Mouse (Mus musculus) embryonic facial prominence, embryonic 11.5 days (tissue): ENCODE data around the gene Cldnd2. TPM values are rescaled to one million over a fixed set of nuclear protein-coding genes. Genes with fewer than 3 reads are reported as not detected.
A peak's percentile ranks its signal among the peaks of the same experiment; 100 is the strongest.

Experiments
- ATAC-seq: fragments of 200-750 bp; cut with Nextera tagmentation; replicated peaks from 2 replicates; pipeline ENCODE4 v1.8.0; 2017; ENCODE audit warnings: low read depth; ENCODE audit not compliant: insufficient number of reproducible peaks, low FRiP score, low TSS enrichment
- DNase-seq: peaks from one replicate; pipeline ENCODE4 v3.0.0-alpha.2; 2015; ENCODE audit warnings: low spot score
- H3K27ac ChIP-seq: fragments of 300-500 bp; sonication (generic); replicated peaks from 2 replicates; pipeline ENCODE4 v1.5.1; 2014; ENCODE audit warnings: mild to moderate bottlenecking, low read depth, low read length, control low read depth
- H3K27me3 ChIP-seq: fragments of 300-500 bp; sonication (generic); 2 replicates; pipeline ENCODE4 v1.6.1; 2014; ENCODE audit warnings: mild to moderate bottlenecking, low read length, moderate library complexity, mixed read lengths; ENCODE audit not compliant: control insufficient read depth, insufficient read depth
- H3K36me3 ChIP-seq: fragments of 300-500 bp; sonication (generic); replicated peaks from 2 replicates; pipeline ENCODE4 v1.6.1; 2014; ENCODE audit warnings: low read depth, mild to moderate bottlenecking, low read length, moderate library complexity, mixed read lengths; ENCODE audit not compliant: control insufficient read depth, insufficient read depth
- H3K4me1 ChIP-seq: fragments of 300-500 bp; sonication (generic); 2 replicates; pipeline ENCODE4 v1.6.1; 2014; ENCODE audit warnings: low read length, mixed read lengths; ENCODE audit not compliant: control insufficient read depth, insufficient read depth
- H3K4me2 ChIP-seq: fragments of 300-500 bp; sonication (generic); 2 replicates; pipeline ENCODE4 v1.6.1; 2014; ENCODE audit warnings: low read depth, mild to moderate bottlenecking, control low read depth, low read length, moderate library complexity
- H3K4me3 ChIP-seq: fragments of 300-500 bp; sonication (generic); 2 replicates; pipeline ENCODE4 v1.5.1; 2014; ENCODE audit warnings: low read depth, low read length, control low read depth
- H3K9ac ChIP-seq: fragments of 300-500 bp; sonication (generic); replicated peaks from 2 replicates; pipeline ENCODE4 v1.6.1; 2014; ENCODE audit warnings: mild to moderate bottlenecking, control low read depth, low read length
- H3K9me3 ChIP-seq: fragments of 300-500 bp; sonication (generic); replicated peaks from 2 replicates; pipeline ENCODE4 v1.6.1; 2016; ENCODE audit warnings: mild to moderate bottlenecking, low read length, inconsistent platforms, mixed read lengths; ENCODE audit not compliant: control insufficient read depth
- WGBS: fragments of 180-500 bp; shearing (Covaris S2); extraction: QIAGEN DNeasy Blood & Tissue Kit; methylation state at CpG from one replicate; pipeline ENCODE4 v1.1.7; 2014; 5-methylcytosine and 5-hydroxymethylcytosine counted together
- microRNA-seq: library from miRNA; unstranded; fragments of <30 nt; microRNA quantifications from one replicate; pipeline ENCODE4, GENCODE M21; 2016; ENCODE audit warnings: borderline number of aligned reads
- polyA plus RNA-seq: library from polyadenylated mRNA; unstranded; fragments of >200 nt; fragmentation: Nextera tagmentation; extraction: Ambion mirVana; gene quantifications from 2 replicates; pipeline ENCODE4 v1.2.1, GENCODE M21; 2014

Cldnd2 gene
- polyA plus RNA-seq, 1 experiment from 2014 or later, result not detected

DNA sequence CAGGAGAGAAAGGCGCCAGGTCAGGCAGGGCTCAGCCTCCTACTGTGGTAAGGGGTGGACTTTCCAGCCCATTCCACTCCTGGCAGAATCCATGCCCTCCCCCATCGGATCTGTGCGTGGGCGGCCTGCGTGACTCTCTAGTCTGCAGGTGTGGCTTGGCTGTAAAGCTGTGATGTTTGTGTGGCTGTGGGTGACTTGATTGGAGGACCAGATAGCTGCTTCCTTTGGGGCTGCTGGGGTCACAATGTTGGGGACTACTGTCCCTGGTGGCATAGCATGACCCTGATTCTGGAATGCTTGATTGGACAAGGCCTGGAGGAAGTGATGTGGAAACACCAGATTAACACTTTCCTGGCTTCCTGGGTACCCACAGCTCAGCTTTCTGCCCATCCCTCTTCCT, 48.1 kb downstream of the Cldnd2 start:
- no peaks in the 10 kb centered on the region for H3K27me3 ChIP-seq
- no peak overlapping the region; the same call in 1 of the 2 replicates for H3K4me2 ChIP-seq
- no peaks in the 10 kb centered on the region for H3K9me3 ChIP-seq
- WGBS, result 30% methylated on average over 5 of the region's 5 CpGs
- ATAC-seq (no peak), DNase-seq (no peak)
- no peak overlapping the region for H3K9ac ChIP-seq
- H3K36me3 ChIP-seq, result no peaks in the 10 kb centered on the region
- no peaks in the 10 kb centered on the region for H3K4me1 ChIP-seq
- H3K27ac ChIP-seq, result no peak overlapping the region
- H3K4me3 ChIP-seq, result no peak overlapping the region

DNA sequence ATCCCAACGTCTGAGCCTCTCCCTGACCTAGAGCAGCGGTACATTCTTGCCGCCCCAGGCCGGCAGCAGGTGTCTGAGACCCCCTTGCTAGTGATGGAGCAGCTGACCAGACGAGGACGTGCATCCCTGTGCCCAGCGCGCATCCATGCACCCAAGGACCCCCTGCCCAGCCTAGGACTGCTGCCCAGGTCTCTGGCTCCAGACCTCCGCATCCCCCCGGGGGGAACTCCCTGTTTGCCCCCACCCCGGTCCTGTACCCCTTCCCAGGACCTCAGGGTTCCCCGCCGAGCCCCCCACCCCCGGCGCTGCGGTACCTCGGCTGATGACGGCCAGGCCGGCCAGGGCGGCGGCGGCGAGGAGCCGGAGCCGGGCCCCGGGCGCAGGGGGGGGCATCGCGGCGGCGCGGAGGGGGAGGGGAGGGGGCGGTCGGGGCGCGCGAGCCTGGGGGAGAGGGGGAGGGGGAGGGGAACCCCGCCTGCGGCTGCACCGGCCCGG, 49.1 kb downstream of the Cldnd2 start, which contains the start of gene Iglon5:
Gene Iglon5, minus strand, starts transcription at position 445 of the 495 bp plus-strand sequence.
- Histone ChIP-seq H3K27ac (no peak within 1 kb of the TSS; the same call in 1 of the 2 replicates), H3K4me2 (peak within 1 kb of the TSS; percentile 86), H3K36me3 (no peaks in the 10 kb centered on the region), H3K9ac (peak within 1 kb of the TSS; percentile 74), H3K4me3 (peak within 1 kb of the TSS; percentile 63), H3K4me1 (no peaks in the 10 kb centered on the region), H3K27me3 (no peaks in the 10 kb centered on the region), H3K9me3 (no peaks in the 10 kb centered on the region)
- DNase-seq, result peak; percentile 15
- WGBS, result under 1% methylated on average over 17 of the region's 41 CpGs
- peak; percentile 74 for ATAC-seq

DNA sequence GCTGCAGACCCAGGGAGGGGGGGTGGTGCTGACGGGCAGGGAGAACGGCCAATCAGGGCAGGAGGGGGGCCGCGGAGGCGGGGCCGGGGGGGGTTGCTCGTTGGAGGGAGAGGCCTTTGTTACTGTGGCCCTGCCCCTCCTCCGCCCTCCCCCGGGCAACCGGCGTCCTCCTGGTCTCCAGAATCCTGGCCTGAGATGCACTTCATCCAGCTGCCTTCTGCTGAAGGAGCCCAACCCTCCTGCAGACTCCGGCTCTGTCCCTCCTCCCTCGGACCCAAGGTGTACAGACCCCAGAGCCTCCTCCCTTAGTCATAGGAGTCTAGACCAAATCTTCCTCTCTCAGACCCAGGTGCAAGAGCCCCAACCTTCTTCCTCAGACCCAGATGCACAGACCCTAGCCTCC, 49.6 kb downstream of the Cldnd2 start:
- Histone ChIP-seq H3K4me2 (peak overlapping the region; percentile 86), H3K9me3 (no peaks in the 10 kb centered on the region), H3K36me3 (no peaks in the 10 kb centered on the region), H3K27me3 (no peaks in the 10 kb centered on the region; the same call in 1 of the 2 replicates), H3K4me3 (peak overlapping the region; percentile 63), H3K4me1 (no peaks in the 10 kb centered on the region), H3K9ac (peak overlapping the region; percentile 74), H3K27ac (no peak overlapping the region; the same call in 1 of the 2 replicates)
- DNase-seq (peak; percentile 79), ATAC-seq (peak; percentile 82)
- 0% methylated on average over 3 of the region's 13 CpGs for WGBS

DNA sequence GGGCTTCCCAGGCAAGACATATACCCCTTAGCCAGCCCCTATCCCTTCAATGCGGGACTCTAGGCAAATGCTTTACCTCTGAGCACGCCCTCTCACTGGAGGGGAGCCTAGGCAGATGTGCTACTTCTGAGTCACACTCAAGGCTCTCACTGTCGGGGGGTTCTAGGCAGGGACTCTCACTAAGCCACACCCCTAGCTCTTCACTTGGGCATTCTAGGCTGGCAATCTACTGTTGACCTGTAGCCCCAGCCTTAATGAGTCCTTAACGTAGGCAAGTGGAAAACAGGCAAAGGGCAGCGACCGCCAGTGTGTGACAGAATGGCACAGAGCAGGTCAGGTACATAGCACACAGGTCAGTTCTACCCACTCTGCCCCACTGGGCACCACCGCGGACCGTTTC, 50.3 kb downstream of the Cldnd2 start:
- Histone ChIP-seq H3K4me3 (no peak overlapping the region), H3K4me2 (no peak overlapping the region; the same call in 1 of the 2 replicates), H3K9ac (0 out of 2 replicates have a peak overlapping the region, but pooled peaks have one; percentile 74), H3K36me3 (no peaks in the 10 kb centered on the region), H3K27me3 (no peaks in the 10 kb centered on the region; the same call in 1 of the 2 replicates), H3K27ac (no peak overlapping the region), H3K4me1 (no peaks in the 10 kb centered on the region), H3K9me3 (no peaks in the 10 kb centered on the region)
- DNase-seq (no peak), ATAC-seq (no peak)
- 65% methylated on average over 9 of the region's 9 CpGs for WGBS

Small RNA genes lying within 50 kb of the gene (microRNA-seq; reads per million reads assigned to microRNA genes)
- 1.9 reads per million for gene Mir7051

Other genes starting within 250 kb of the Cldnd2 start
- gene Zfp715, start 127.5 kb upstream of the Cldnd2 start, polyA plus RNA-seq, result 17.9 and 20.4 TPM in 2 replicates
- gene Siglecf, start 89.4 kb upstream of the Cldnd2 start, polyA plus RNA-seq, result 0.10 TPM in 1 of 2 replicates, not detected in the other
- gene Siglecg, start 32.6 kb upstream of the Cldnd2 start, polyA plus RNA-seq, result 0.07 and 0.08 TPM in 2 replicates
- gene Lim2, start 13.1 kb upstream of the Cldnd2 start, polyA plus RNA-seq, result 0.24 and 2.4 TPM in 2 replicates
- 0.43 and 0.45 TPM in 2 replicates for gene Nkg7, start 3.7 kb upstream of the Cldnd2 start, polyA plus RNA-seq
- gene Etfb, start 3.3 kb downstream of the Cldnd2 start, polyA plus RNA-seq, result 240 and 251 TPM in 2 replicates
- gene Gm45233, start 3.3 kb downstream of the Cldnd2 start, polyA plus RNA-seq, result not detected in 2 replicates
- gene Vsig10l, start 22.4 kb downstream of the Cldnd2 start, polyA plus RNA-seq, result 1.7 and 2.0 TPM in 2 replicates
- gene Iglon5, start 49.3 kb downstream of the Cldnd2 start, polyA plus RNA-seq, result 1.1 and 1.5 TPM in 2 replicates
- not detected in 2 replicates for gene 4931406B18Rik, start 65.2 kb downstream of the Cldnd2 start, polyA plus RNA-seq
- gene Cd33, start 103.6 kb downstream of the Cldnd2 start, polyA plus RNA-seq, result 1.3 and 1.5 TPM in 2 replicates
- 5.4 and 7.1 TPM in 2 replicates for gene Zfp658, start 121.5 kb downstream of the Cldnd2 start, polyA plus RNA-seq
- 19.3 and 19.6 TPM in 2 replicates for gene Zfp719, start 138.8 kb downstream of the Cldnd2 start, polyA plus RNA-seq
- gene Zfp819, start 166.4 kb downstream of the Cldnd2 start, polyA plus RNA-seq, result 0.14 and 0.67 TPM in 2 replicates
- not detected in 2 replicates for gene Ceacam18, start 193.9 kb downstream of the Cldnd2 start, polyA plus RNA-seq
- 0.32 TPM in 1 of 2 replicates, not detected in the other for gene Siglece, start 219.4 kb downstream of the Cldnd2 start, polyA plus RNA-seq
- 8.1 and 9.1 TPM in 2 replicates for gene Ctu1, start 231.2 kb downstream of the Cldnd2 start, polyA plus RNA-seq
- not detected in 2 replicates for gene Klk14, start 249.6 kb downstream of the Cldnd2 start, polyA plus RNA-seq